14 mouse cellular contexts compared by ENCODE assay signal in the genomic region with DNA sequence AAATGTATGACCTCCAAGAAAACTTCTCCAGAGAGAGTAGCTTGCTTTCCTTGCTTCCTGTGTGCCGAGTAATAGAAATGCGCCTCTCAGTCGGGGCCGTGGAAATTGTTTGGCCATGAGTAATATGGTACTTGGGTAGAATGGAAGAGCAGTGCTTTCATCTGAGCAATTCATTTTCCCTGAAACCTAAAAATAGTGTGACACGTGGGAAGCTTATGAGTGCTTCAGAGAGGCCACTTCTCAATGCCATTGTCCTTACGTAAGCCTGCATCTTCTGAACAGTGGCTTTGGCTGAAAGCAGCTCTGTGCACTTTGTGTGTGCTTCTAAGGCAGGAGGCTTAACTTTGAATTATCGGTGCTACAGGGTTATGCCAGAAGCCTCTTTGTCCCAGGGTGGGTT.
DNase-seq lines count a peak whose midpoint lies in the region; ATAC-seq and TF ChIP-seq lines count a peak whose summit lies in the region.
"Had no signal": no experiment of that assay in that cellular context is flagged by ENCODE, and none has a peak within 500 bp of the region (broad histone marks: within the 10 kb centered on the region; RNA-seq: fewer than 3 reads in every experiment).

No protein-coding gene starts in this region.

- intact Hi-C loops in heart, postnatal 25 days (cut with DNase I): no loop called here
- intact Hi-C loops in heart, adult 2 months (cut with DNase I): no loop called here

- no peaks in the 10 kb centered on the region for H3K9me3 ChIP-seq in midbrain, postnatal 0 days (ENCODE audit: low read length)
- H3K9me3 ChIP-seq: intestine, embryonic 15.5 days; liver, embryonic 15.5 days had no signal

- H3K4me1 ChIP-seq in heart, adult 2 months (ENCODE audit: control insufficient read depth, insufficient read depth, low read length): peaks cover 1% of the 10 kb centered on the region; the same call in 1 of the 2 replicates
- H3K4me1 ChIP-seq in midbrain, postnatal 0 days (ENCODE audit: insufficient read depth, low read length): no peaks in the 10 kb centered on the region; the same call in 1 of the 2 replicates
- H3K4me1 ChIP-seq: intestine, embryonic 15.5 days; liver, embryonic 15.5 days had no signal

- DNase-seq in heart, adult 11 months: peak; percentile 89
- DNase-seq in heart, postnatal 25 days (ENCODE audit: low spot score): no peak
- peak; percentile 11 for DNase-seq in retina, adult 2 months (ENCODE audit: low read depth, low spot score)
- DNase-seq in retina, embryonic 14.5 days (ENCODE audit: low spot score): no peak
- DNase-seq in heart, adult 2 months: peak in 1 of 2 experiments; percentile 36
- DNase-seq in midbrain, postnatal 0 days (ENCODE audit: low spot score): no peak
- no peak for DNase-seq in urinary bladder, postnatal 25 days (ENCODE audit: low spot score)
- DNase-seq: cerebellum, adult 9-11 months; thymus, postnatal 36 days had no signal

- H3K79me2 ChIP-seq in heart, adult 2 months (replicated peaks; ENCODE audit: control insufficient read depth, insufficient read depth, low read length): no peaks in the 10 kb centered on the region

- TF ChIP-seq EP300 in heart, adult 2 months (IDR thresholded peaks at IDR 0.05; ENCODE audit: insufficient read depth, low read depth, low read length): no peak

- H3K4me3 ChIP-seq in heart, adult 2 months: no peak overlapping the region
- H3K4me3 ChIP-seq in midbrain, postnatal 0 days (ENCODE audit: low read depth, low read length): no peak overlapping the region
- H3K4me3 ChIP-seq: intestine, embryonic 15.5 days; liver, embryonic 15.5 days; myocyte had no signal

- H3K27me3 ChIP-seq in heart, adult 2 months (ENCODE audit: control insufficient read depth, insufficient read depth, low read length): no peaks in the 10 kb centered on the region
- H3K27me3 ChIP-seq in midbrain, postnatal 0 days (ENCODE audit: insufficient read depth, low read length): no peaks in the 10 kb centered on the region
- H3K27me3 ChIP-seq: CH12.LX; intestine, embryonic 15.5 days; liver, embryonic 15.5 days had no signal

- no peak overlapping the region for H3K9ac ChIP-seq in heart, adult 2 months (ENCODE audit: low read depth, low read length)
- H3K9ac ChIP-seq in midbrain, postnatal 0 days (replicated peaks; ENCODE audit: low read length, poor library complexity, severe bottlenecking): no peak overlapping the region
- H3K9ac ChIP-seq: intestine, embryonic 15.5 days; liver, embryonic 15.5 days had no signal

- TF ChIP-seq POLR2A in heart, adult 2 months (IDR thresholded peaks at IDR 0.05; ENCODE audit: insufficient read depth, low read depth, low read length): no peak

- ATAC-seq in midbrain, postnatal 0 days (ENCODE audit: low FRiP score): 0 out of 2 replicates have a peak, but pooled peaks have one; percentile 20
- no peak for ATAC-seq in CD4-positive, CD25-positive, alpha-beta regulatory T cell, adult 4 months
- ATAC-seq: intestine, embryonic 15.5 days had no signal

- WGBS in heart, adult 2 months: 48% methylated on average over 7 of the region's 7 CpGs
- WGBS in midbrain, postnatal 0 days: 66% methylated on average over 7 of the region's 7 CpGs

- TF ChIP-seq CTCF in heart, adult 2 months (IDR thresholded peaks at IDR 0.05): no peak
- no peak for TF ChIP-seq CTCF in midbrain, postnatal 0 days (IDR thresholded peaks at IDR 0.05)

- no peak overlapping the region for H3K4me2 ChIP-seq in midbrain, postnatal 0 days (ENCODE audit: low read depth, low read length, poor library complexity, severe bottlenecking)
- H3K4me2 ChIP-seq: intestine, embryonic 15.5 days; liver, embryonic 15.5 days had no signal

- H3K27ac ChIP-seq in heart, adult 2 months: peak overlapping the region; percentile 77
- H3K27ac ChIP-seq in midbrain, postnatal 0 days (ENCODE audit: low read depth, low read length): no peak overlapping the region
- H3K27ac ChIP-seq: intestine, embryonic 15.5 days; liver, embryonic 15.5 days had no signal

- no peaks in the 10 kb centered on the region for H3K36me3 ChIP-seq in heart, adult 2 months (ENCODE audit: control insufficient read depth, insufficient read depth, low read length)
- H3K36me3 ChIP-seq in midbrain, postnatal 0 days (ENCODE audit: insufficient read depth, low read length): no peaks in the 10 kb centered on the region
- H3K36me3 ChIP-seq: intestine, embryonic 15.5 days; liver, embryonic 15.5 days had no signal

Comparison
In these comparisons a context has a peak if more than half of its experiments do, and no peak if none do; other contexts are left out.
1. DNase-seq: peak in heart, adult 11 months (single experiment) and retina, adult 2 months (single experiment); none in heart, postnatal 25 days (single experiment), retina, embryonic 14.5 days (single experiment), midbrain, postnatal 0 days (single experiment) and urinary bladder, postnatal 25 days (single experiment).